Mouse (Mus musculus) limb, embryonic 13.5 days (tissue): Measurements from ENCODE around the gene Cby3. TPM values are rescaled to one million over a fixed set of nuclear protein-coding genes. Genes with fewer than 3 reads are reported as not detected.
A peak's percentile ranks its signal among the peaks of the same experiment; 100 is the strongest.

ENCODE experiments used
- ATAC-seq: fragments of 200-750 bp; cut with Nextera tagmentation; 2 replicates; pipeline ENCODE4 v1.8.0; 2017; ENCODE audit warnings: low read depth, moderate number of reproducible peaks, moderate TSS enrichment; ENCODE audit not compliant: low FRiP score
- H3K27ac ChIP-seq: fragments of 300-500 bp; sonication (generic); 2 replicates; pipeline ENCODE4 v1.5.1; 2015; ENCODE audit warnings: inconsistent platforms, mild to moderate bottlenecking, moderate library complexity
- H3K27me3 ChIP-seq: fragments of 300-500 bp; sonication (generic); 2 replicates; pipeline ENCODE4 v1.6.1; 2015; ENCODE audit warnings: mild to moderate bottlenecking, inconsistent platforms
- H3K36me3 ChIP-seq: fragments of 300-500 bp; sonication (generic); 2 replicates; pipeline ENCODE4 v1.6.1; 2015; ENCODE audit warnings: inconsistent platforms, mild to moderate bottlenecking, moderate library complexity
- H3K4me1 ChIP-seq: fragments of 300-500 bp; sonication (generic); 2 replicates; pipeline ENCODE4 v1.6.1; 2015; ENCODE audit warnings: inconsistent platforms
- H3K4me2 ChIP-seq: fragments of 300-500 bp; sonication (generic); replicated peaks from 2 replicates; pipeline ENCODE4 v1.6.1; 2015; ENCODE audit warnings: inconsistent platforms, mild to moderate bottlenecking, moderate library complexity
- H3K4me3 ChIP-seq: fragments of 300-500 bp; sonication (generic); 2 replicates; pipeline ENCODE4 v1.5.1; 2015; ENCODE audit warnings: moderate library complexity, mild to moderate bottlenecking, inconsistent platforms
- H3K9ac ChIP-seq: fragments of 300-500 bp; sonication (generic); 2 replicates; pipeline ENCODE4 v1.6.1; 2015; ENCODE audit warnings: mild to moderate bottlenecking, inconsistent platforms
- H3K9me3 ChIP-seq: fragments of 300-500 bp; sonication (generic); 2 replicates; pipeline ENCODE4 v1.6.1; 2016; ENCODE audit warnings: inconsistent platforms
- WGBS: fragments of 180-500 bp; shearing (Covaris S2); methylation state at CpG from one replicate; pipeline ENCODE4 v1.1.7; 2015; 5-methylcytosine and 5-hydroxymethylcytosine counted together
- polyA plus RNA-seq: library from polyadenylated mRNA; unstranded; fragments of >200 nt; fragmentation: Nextera tagmentation; extraction: Ambion mirVana; gene quantifications from 2 replicates; pipeline ENCODE4 v1.2.1, GENCODE M21; 2015

Gene Cby3
- polyA plus RNA-seq, 1 experiment from 2014 or later = 0.79 TPM

DNA sequence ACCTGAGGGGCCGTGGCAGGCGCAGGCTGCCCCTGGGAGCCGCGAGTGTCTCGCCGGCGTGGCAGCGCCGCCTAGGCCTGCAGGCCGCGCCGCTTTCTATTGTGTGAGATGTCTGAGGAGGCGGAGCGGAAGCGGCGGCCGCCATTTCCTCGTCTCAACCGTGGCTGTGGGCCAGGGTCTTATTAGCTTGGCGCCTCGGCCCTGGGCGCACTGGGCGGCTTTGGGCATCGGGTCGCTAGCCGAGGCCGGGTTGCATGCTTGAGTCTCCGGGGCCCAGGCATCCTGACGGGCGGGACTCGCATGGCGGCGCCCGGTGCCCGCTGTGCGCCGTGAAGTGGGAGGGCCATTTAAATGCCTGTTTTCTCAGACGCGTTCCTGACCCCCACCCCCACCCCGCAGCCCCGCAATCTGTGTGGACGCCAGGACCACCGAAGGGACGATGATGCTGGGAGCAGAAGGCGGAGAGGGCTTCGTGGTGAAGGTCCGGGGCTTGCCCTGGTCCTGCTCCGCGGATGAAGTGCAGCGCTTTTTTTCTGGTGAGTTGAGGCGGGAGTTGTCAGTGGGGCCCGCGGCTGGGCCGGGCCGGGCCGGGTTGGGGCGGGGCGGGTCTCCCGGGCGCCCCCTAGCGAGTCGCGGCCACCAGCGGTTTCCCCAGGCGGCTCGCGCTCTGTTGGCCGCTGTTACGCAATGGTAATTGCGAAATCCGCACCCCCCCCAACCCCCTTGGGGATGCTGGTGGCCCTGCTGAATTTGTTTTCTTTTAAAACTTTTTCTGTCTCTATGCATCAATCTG is 23.8 kb downstream of the Cby3 start:
- no peaks in the 10 kb centered on the region for H3K9me3 ChIP-seq
- H3K36me3 ChIP-seq = peaks cover 28% of the 10 kb centered on the region
- peaks cover 20% of the 10 kb centered on the region for H3K4me1 ChIP-seq
- H3K4me3 ChIP-seq = peak overlapping the region; percentile 96
- H3K9ac ChIP-seq = peak overlapping the region; percentile 99
- no peaks in the 10 kb centered on the region for H3K27me3 ChIP-seq
- peak overlapping the region; percentile 100 for H3K27ac ChIP-seq
- ATAC-seq = peak; percentile 76
- WGBS = under 1% methylated on average over 68 of the region's 71 CpGs
- H3K4me2 ChIP-seq = peak overlapping the region; percentile 88

DNA sequence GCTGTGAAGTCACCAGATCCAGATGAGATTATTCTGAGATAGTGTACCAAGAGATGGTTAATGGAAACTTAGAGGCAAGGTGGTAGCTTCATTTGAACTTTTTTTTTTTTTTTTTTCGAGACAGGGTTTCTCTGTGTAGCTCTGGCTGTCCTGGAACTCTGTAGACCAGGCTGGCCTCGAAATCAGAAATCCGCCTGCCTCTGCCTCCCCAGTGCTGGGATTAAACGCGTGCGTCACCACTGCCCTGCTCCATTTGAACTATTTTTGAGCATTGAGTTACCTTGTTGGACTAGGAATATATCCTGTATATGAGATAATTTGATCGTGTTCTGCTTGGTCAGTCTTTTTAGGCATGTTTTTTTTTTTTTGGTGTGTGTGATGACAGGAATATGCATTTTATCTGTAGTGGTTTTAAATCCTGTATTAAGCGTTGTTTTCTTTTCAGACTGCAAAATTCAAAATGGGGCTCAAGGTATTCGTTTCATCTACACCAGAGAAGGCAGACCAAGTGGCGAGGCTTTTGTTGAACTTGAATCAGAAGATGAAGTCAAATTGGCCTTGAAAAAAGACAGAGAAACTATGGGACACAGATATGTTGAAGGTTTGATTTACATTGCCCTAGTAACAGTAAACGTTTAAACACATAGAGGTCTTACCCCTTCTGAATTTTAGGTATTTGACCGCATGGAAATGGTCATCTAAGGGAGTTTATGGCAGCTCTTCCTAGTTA is 24.9 kb downstream of the Cby3 start:
- no peak overlapping the region for H3K27ac ChIP-seq
- H3K27me3 ChIP-seq = no peaks in the 10 kb centered on the region
- H3K4me3 ChIP-seq = peak overlapping the region; percentile 96
- peaks cover 20% of the 10 kb centered on the region for H3K4me1 ChIP-seq
- ATAC-seq = no peak
- H3K36me3 ChIP-seq = peaks cover 34% of the 10 kb centered on the region
- H3K4me2 ChIP-seq = peak overlapping the region; percentile 88
- H3K9ac ChIP-seq = peak overlapping the region; percentile 99
- 63% methylated on average over 12 of the region's 12 CpGs for WGBS
- H3K9me3 ChIP-seq = no peaks in the 10 kb centered on the region

DNA sequence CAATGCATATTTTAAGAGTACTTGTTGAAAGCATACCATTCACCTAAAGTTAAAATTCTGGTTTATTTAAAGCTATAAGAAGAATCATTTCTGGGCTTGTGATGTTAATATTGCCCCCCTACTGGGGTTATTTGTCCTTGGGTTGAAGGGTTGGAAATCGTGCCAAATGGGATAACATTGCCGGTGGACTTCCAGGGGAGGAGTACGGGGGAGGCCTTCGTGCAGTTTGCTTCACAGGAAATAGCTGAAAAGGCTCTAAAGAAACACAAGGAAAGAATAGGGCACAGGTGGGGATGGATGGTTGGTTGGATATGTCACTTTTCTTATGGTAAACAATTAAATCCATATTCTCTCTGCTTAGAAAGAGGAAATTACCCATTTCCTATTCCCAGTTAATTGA is 27.0 kb downstream of the Cby3 start:
- Histone ChIP-seq H3K4me2 (peak overlapping the region; percentile 61), H3K9ac (no peak overlapping the region), H3K27me3 (no peaks in the 10 kb centered on the region), H3K36me3 (peaks cover 46% of the 10 kb centered on the region), H3K4me3 (peak overlapping the region; percentile 31), H3K9me3 (no peaks in the 10 kb centered on the region), H3K4me1 (peaks cover 16% of the 10 kb centered on the region), H3K27ac (no peak overlapping the region)
- no peak for ATAC-seq
- WGBS = 39% methylated on average over 4 of the region's 4 CpGs

DNA sequence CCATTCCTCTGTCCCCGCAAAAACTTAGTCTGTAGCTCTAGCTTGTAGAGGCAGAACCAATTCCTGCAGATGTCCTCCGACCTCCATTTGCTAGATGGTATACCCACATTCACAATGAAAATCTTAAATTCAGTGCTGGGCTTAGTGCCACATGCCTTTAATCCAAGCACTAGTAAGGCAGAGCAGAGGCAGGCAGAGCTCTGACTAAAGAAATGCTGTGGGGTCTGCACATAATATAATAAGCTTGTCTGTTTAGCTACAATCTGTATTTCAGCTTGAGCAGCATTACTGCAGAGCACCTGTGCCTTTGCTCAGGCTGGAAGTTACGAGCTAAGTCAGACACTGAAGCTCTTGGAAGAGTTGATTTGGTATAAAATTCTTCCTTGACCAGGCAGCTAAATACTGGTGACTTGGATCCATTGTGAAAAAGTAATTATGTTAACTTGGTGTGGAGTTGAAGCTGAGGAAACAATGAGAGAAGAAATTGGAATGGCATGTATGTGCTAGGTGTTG is 33.0 kb downstream of the Cby3 start:
- whole genome bisulfite sequencing = 81% methylated on average over 3 of the region's 3 CpGs
- Histone ChIP-seq H3K27me3 (no peaks in the 10 kb centered on the region), H3K36me3 (peaks cover 82% of the 10 kb centered on the region), H3K27ac (no peak overlapping the region; the same call in 1 of the 2 replicates), H3K4me2 (no peak overlapping the region), H3K4me3 (no peak overlapping the region), H3K9ac (no peak overlapping the region), H3K9me3 (no peaks in the 10 kb centered on the region), H3K4me1 (no peaks in the 10 kb centered on the region)
- ATAC-seq = no peak

DNA sequence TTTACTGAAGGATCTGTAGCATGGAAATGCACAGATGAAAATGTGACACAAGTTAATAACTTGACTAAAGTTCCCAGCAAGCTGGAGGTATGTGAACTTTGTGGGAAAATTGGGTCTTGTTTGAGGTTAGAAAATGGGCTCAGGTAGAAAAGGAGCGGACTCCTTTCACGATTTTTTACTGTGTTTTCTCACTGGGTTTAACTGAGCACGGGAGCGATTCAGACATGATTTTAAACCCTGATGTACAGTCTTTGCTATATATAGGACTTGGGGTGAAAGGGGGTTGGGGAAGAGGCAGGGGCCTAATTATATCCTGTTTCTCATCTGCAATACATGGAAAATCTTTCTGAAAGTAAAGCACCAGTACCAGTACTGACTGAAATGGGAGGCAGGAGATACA is 33.4 kb downstream of the Cby3 start:
- ATAC-seq = no peak
- no peak overlapping the region for H3K4me3 ChIP-seq
- no peaks in the 10 kb centered on the region for H3K9me3 ChIP-seq
- H3K9ac ChIP-seq = no peak overlapping the region
- H3K4me2 ChIP-seq = no peak overlapping the region
- H3K4me1 ChIP-seq = no peaks in the 10 kb centered on the region
- H3K27me3 ChIP-seq = no peaks in the 10 kb centered on the region
- peaks cover 82% of the 10 kb centered on the region for H3K36me3 ChIP-seq
- H3K27ac ChIP-seq = no peak overlapping the region
- WGBS = 85% methylated on average over 4 of the region's 4 CpGs

DNA sequence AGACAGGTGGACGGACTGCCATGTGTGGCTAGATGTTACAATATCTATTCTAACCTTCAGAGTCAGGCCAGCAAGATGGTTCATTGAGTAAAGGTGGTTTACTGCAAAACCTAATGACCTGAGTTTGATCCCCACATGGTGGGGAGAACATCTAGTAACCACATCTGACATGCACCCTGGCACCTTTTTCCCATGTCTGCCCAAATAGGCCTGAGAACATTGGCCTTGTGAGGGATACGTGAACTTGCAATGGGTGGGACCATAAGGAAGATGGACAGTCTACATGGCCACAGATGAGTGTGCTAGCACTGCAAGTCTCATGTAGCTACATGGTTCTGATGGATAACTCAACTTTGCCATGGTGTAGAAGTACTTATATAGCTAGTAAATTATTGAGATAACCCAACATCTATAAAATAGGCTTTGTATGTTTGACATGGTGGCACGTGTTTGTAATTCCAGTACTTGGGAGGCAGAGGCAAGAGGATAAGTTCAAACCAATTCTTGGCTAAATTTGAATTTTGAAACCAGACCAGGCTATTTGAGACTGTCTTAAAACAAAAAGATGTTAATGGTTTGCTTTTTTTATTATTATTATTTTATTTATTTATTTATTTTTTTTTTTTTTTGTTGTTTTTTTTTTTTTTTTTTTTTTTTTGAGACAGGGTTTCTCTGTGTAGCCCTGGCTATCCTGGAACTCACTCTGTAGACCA is 34.1 kb downstream of the Cby3 start:
- H3K4me1 ChIP-seq = no peaks in the 10 kb centered on the region
- no peaks in the 10 kb centered on the region for H3K27me3 ChIP-seq
- H3K4me2 ChIP-seq = no peak overlapping the region
- H3K9ac ChIP-seq = no peak overlapping the region
- H3K4me3 ChIP-seq = no peak overlapping the region
- H3K27ac ChIP-seq = no peak overlapping the region
- no peaks in the 10 kb centered on the region for H3K9me3 ChIP-seq
- 91% methylated on average over 3 of the region's 3 CpGs for WGBS
- ATAC-seq = no peak
- H3K36me3 ChIP-seq = peaks cover 82% of the 10 kb centered on the region

DNA sequence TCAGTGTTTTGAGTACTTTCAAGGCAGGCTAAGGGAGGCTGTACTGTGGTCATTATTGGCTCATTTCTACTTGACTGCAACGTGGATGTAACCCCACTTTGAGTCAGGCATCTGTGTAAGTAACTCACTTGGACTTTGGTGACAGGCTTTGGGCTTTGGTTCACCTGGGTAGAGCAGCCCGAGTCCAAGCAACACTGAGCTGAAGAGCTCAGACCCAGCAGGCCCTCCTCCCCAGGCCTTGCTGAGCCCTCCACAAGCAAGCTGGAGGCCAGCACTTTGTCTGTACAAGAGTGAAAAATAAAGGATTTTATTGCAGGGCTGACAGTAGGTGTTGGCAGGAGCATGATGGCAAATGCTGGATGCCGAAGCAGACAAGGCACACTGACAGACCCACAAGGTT is 34.7 kb downstream of the Cby3 start:
- Histone ChIP-seq H3K36me3 (peaks cover 85% of the 10 kb centered on the region), H3K9ac (no peak overlapping the region), H3K9me3 (no peaks in the 10 kb centered on the region), H3K4me3 (no peak overlapping the region), H3K4me2 (no peak overlapping the region), H3K27ac (no peak overlapping the region), H3K27me3 (no peaks in the 10 kb centered on the region), H3K4me1 (no peaks in the 10 kb centered on the region)
- no peak for ATAC-seq
- 71% methylated on average over 3 of the region's 3 CpGs for WGBS

DNA sequence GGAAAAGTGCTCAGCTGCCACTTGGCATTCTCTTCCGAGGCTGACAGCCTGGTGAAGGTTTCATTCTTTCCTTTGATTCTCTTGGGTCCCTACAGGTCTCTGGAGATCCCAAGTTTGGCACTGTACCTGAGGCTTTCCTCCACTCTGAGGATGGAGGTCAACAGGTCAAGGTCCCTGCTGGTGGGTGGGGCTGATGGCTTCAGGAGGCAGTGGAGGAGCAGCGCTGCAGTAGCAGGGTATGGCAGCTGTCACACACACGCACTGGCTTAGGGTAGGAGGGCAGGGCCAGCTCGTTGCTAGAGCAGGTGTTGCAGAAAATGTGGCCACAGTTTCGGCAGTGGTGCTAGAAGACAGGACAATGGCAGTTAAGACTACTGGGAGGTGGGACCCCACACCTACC is 35.4 kb downstream of the Cby3 start:
- peaks cover 88% of the 10 kb centered on the region for H3K36me3 ChIP-seq
- H3K27me3 ChIP-seq = no peaks in the 10 kb centered on the region
- H3K9me3 ChIP-seq = no peaks in the 10 kb centered on the region
- 66% methylated on average over 5 of the region's 5 CpGs for WGBS
- no peak overlapping the region for H3K4me2 ChIP-seq
- no peak overlapping the region for H3K9ac ChIP-seq
- no peaks in the 10 kb centered on the region for H3K4me1 ChIP-seq
- no peak overlapping the region for H3K4me3 ChIP-seq
- ATAC-seq = peak; percentile 34; the same call in 1 of the 2 replicates
- H3K27ac ChIP-seq = no peak overlapping the region

DNA sequence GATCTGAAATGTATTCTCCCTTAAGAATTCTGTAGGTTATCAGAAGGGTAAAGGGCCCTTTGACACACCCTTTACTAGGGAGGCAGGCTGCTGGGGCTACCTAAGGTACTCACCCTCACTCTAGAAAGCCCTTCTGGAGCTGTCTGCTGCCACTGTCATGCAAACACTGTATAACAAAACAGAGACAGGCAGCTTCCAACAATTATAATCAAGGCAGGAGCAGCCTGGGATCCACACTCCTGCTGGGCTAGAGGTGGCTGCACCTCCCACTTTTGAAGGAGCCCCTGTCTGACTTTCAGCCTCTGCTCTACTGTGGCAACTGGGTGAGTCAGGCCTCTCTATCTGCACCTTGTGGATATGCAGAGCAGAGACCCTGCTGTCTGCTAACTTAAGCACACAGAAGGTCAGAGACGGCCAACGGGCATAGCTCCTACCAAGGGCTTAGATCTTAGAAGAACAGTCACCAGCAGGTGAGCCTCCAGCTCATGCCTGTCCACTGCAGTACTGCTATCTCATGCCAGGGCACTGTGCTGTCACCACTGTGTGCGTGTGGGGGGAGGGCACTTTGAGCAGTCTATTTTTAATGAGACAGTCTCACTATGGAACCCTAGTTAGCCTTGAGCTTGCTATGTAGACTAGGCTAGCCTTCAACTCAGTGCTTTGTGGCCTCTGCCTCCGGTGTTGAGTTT is 37.2 kb downstream of the Cby3 start:
- H3K9me3 ChIP-seq = no peaks in the 10 kb centered on the region
- H3K27me3 ChIP-seq = no peaks in the 10 kb centered on the region
- H3K4me1 ChIP-seq = no peaks in the 10 kb centered on the region
- ATAC-seq = no peak
- no peak overlapping the region for H3K4me2 ChIP-seq
- H3K4me3 ChIP-seq = no peak overlapping the region
- no peak overlapping the region for H3K27ac ChIP-seq
- WGBS = 83% methylated on average over 4 of the region's 4 CpGs
- H3K36me3 ChIP-seq = peaks cover 89% of the 10 kb centered on the region
- H3K9ac ChIP-seq = no peak overlapping the region

DNA sequence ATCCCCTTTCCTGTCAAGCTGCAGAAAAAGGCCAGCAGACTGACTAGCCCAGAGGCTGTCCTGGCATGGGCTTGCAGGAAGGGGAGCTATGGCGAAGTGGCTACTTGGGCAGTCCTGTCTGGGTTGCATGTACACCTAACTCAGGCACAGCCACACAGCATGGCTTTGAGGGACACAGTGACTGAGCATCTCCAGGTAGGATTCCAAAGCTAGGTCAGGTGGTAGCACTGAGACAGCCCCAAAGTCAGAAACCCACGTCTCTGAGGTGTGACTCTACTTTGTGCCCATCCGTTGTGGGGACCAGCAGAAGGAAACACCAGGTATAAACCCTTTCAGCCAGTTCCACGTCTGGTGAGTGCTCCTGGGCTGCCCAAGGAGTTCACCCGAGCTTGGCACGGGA is 39.0 kb downstream of the Cby3 start:
- no peak for ATAC-seq

DNA sequence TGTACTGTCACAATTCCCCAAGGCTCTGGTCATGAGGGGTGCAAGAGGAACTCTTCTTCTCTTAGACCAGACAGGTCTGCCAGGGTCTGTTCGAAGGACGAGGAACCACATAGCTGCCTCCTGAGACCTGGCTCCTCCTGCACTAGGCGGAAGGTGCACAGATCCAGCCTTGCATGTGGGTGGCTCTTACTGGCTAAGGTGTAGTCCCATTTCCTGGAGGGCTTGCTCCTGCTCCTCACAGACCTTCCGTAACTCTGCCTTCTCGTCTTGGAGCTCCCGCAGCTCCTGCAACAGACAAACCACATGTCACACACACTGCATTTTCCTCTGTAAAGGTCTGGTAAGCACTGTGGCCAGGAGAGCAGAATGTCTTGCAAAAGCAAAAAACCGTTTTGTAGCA is 40.5 kb downstream of the Cby3 start:
- Histone ChIP-seq H3K4me1 (no peaks in the 10 kb centered on the region), H3K27me3 (no peaks in the 10 kb centered on the region), H3K36me3 (peaks cover 91% of the 10 kb centered on the region), H3K27ac (no peak overlapping the region), H3K4me2 (no peak overlapping the region), H3K9me3 (no peaks in the 10 kb centered on the region), H3K4me3 (no peak overlapping the region), H3K9ac (no peak overlapping the region)
- 87% methylated on average over 7 of the region's 7 CpGs for WGBS
- ATAC-seq = no peak

More for the DNA sequence above, 39.0 kb downstream of the Cby3 start:
- Histone ChIP-seq H3K27ac (no peak overlapping the region), H3K9ac (no peak overlapping the region), H3K4me1 (no peaks in the 10 kb centered on the region), H3K4me2 (no peak overlapping the region), H3K27me3 (no peaks in the 10 kb centered on the region), H3K4me3 (no peak overlapping the region), H3K9me3 (no peaks in the 10 kb centered on the region), H3K36me3 (peaks cover 89% of the 10 kb centered on the region)
- WGBS = 85% methylated on average over 6 of the region's 6 CpGs
